Mouse (Mus musculus) hindbrain, embryonic 10.5 days (tissue): ENCODE results near the gene Olfr577. TPM values are rescaled to one million over a fixed set of nuclear protein-coding genes. Genes with fewer than 3 reads are reported as not detected.

Source experiments
- DNase-seq: peaks from one replicate; pipeline ENCODE4 v3.0.0-alpha.2; 2017; ENCODE audit warnings: low spot score
- H3K27ac ChIP-seq: fragments of 300-500 bp; sonication (generic); 2 replicates; pipeline ENCODE4 v1.5.1; 2016; ENCODE audit warnings: mild to moderate bottlenecking, moderate library complexity
- H3K27me3 ChIP-seq: fragments of 300-500 bp; sonication (generic); 2 replicates; pipeline ENCODE4 v1.6.1; 2016; ENCODE audit warnings: mild to moderate bottlenecking; ENCODE audit not compliant: poor library complexity, insufficient read depth, severe bottlenecking
- H3K36me3 ChIP-seq: fragments of 300-500 bp; sonication (generic); 2 replicates; pipeline ENCODE4 v1.6.1; 2016; ENCODE audit warnings: mild to moderate bottlenecking, moderate library complexity
- H3K4me1 ChIP-seq: fragments of 300-500 bp; sonication (generic); replicated peaks from 2 replicates; pipeline ENCODE4 v1.6.1; 2016; ENCODE audit warnings: mild to moderate bottlenecking
- H3K4me3 ChIP-seq: fragments of 300-500 bp; sonication (generic); 2 replicates; pipeline ENCODE4 v1.5.1; 2016; ENCODE audit warnings: mild to moderate bottlenecking, moderate library complexity
- H3K9me3 ChIP-seq: fragments of 300-500 bp; sonication (generic); 2 replicates; pipeline ENCODE4 v1.6.1; 2016; ENCODE audit warnings: mild to moderate bottlenecking, moderate library complexity
- WGBS: fragments of 180-500 bp; shearing (Covaris S2); methylation state at CpG from one replicate; pipeline ENCODE4 v1.1.7; 2016; 5-methylcytosine and 5-hydroxymethylcytosine counted together
- polyA plus RNA-seq: library from polyadenylated mRNA; unstranded; fragments of >200 nt; fragmentation: Nextera tagmentation; extraction: Ambion mirVana; gene quantifications from 2 replicates; pipeline ENCODE4 v1.2.1, GENCODE M21; 2016

Olfr577 gene
- not detected in 2 replicates for polyA plus RNA-seq

DNA sequence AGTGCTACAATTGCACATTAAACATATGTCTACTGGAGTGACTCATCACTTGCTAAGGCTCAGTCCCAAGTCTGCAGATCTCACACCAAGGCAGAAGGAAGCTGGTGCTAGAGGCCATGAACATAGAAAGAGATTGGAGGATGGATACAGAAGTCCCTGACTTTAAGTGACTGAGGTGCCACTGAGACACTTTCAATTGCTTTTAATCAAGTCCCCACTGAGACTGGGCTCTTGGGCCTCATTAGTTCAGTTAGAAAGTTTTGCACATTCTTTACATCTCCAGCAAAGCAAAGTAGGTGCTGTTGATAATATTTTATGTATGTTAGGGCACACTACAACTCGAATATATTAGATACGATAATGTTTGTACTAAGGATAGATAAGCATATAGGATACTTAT is at the start of gene Olfr577:
TSS of gene Olfr577 (minus strand) at position 101 of the 400 bp plus-strand sequence.
- no peaks in the 10 kb centered on the region for H3K9me3 ChIP-seq
- WGBS = 85% methylated on average over 2 of the region's 2 CpGs
- no peak within 1 kb of the TSS for H3K4me3 ChIP-seq
- no peaks in the 10 kb centered on the region for H3K36me3 ChIP-seq
- no peak for DNase-seq
- H3K4me1 ChIP-seq = no peaks in the 10 kb centered on the region
- no peak within 1 kb of the TSS for H3K27ac ChIP-seq
- H3K27me3 ChIP-seq = no peaks in the 10 kb centered on the region

DNA sequence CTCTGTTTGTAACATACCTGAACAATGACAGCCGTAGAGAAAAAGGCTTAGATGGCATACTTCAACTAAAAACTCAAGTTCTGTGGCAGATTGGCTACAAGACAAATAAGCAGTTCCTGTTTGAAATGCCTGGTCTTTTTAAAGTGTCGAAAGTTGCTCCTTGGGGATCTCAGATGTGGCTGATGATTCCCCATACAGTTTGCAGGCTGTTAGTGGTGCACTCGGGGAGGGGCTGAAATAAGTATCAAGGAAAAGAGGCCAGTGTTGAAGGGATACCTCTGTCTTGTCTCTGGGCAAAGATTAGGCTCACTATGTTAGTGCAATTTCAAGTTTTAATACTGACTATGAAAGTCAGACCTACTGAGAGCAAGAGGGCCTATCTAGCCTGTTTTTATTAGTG is 13.5 kb upstream of the Olfr577 start, which contains the start of gene Olfr578:
TSS of gene Olfr578 (minus strand) at position 101 of the 400 bp plus-strand sequence.
- 73% methylated on average over 3 of the region's 3 CpGs for WGBS
- no peak for DNase-seq

DNA sequence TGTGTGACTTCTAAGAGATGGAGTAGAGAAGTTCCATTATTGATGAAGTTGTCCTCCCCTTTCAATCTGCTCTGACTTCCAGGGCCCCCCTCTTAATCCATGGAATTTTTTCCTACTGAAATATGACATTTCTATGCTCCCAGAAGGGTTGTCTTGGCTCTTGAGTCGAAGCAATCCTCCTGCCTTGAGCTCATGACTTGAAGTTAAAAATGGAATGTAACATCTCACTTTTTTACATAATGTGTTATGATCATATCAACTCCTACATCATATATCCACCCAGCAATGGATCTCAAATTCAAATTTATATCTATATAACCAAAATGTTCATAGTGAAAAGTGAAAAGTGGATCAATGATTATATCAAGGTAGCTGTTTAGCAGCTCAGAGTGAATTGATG is 1.3 kb downstream of the Olfr577 start:
- Histone ChIP-seq H3K27ac (no peak overlapping the region), H3K36me3 (no peaks in the 10 kb centered on the region), H3K9me3 (no peaks in the 10 kb centered on the region), H3K4me1 (no peaks in the 10 kb centered on the region), H3K4me3 (no peak overlapping the region), H3K27me3 (no peaks in the 10 kb centered on the region)
- WGBS = 57% methylated on average over 1 of the region's 1 CpGs
- DNase-seq = no peak

More for the DNA sequence above, 13.5 kb upstream of the Olfr577 start, which contains the start of gene Olfr578:
- Histone ChIP-seq H3K4me1 (no peaks in the 10 kb centered on the region), H3K9me3 (no peaks in the 10 kb centered on the region), H3K4me3 (no peak within 1 kb of the TSS), H3K36me3 (no peaks in the 10 kb centered on the region), H3K27ac (no peak within 1 kb of the TSS), H3K27me3 (no peaks in the 10 kb centered on the region)

DNA sequence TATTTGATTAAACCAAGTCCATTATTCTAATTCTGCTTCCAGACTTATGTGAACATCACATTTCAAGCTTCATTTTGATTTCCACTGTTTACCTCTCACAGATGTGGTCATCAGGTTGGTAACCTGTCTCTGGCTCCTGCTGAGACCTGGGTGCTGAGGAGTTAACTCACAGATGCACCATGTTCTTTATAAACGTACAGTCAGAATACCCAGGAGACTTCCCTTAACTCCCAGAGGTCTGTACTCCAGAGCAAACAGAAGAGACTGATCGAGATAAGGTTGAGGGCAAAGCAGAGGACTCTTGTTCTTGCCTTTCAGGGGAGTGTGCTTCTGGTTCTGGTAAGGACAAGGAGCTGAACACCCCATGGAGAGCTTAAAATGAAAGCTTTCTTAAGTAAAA is 13.4 kb downstream of the Olfr577 start, which contains the start of gene Olfr576:
TSS of gene Olfr576 (plus strand) at position 301 of the 400 bp plus-strand sequence.
- H3K27me3 ChIP-seq = no peaks in the 10 kb centered on the region
- WGBS = 49% methylated on average over 2 of the region's 2 CpGs
- no peaks in the 10 kb centered on the region for H3K36me3 ChIP-seq

DNA sequence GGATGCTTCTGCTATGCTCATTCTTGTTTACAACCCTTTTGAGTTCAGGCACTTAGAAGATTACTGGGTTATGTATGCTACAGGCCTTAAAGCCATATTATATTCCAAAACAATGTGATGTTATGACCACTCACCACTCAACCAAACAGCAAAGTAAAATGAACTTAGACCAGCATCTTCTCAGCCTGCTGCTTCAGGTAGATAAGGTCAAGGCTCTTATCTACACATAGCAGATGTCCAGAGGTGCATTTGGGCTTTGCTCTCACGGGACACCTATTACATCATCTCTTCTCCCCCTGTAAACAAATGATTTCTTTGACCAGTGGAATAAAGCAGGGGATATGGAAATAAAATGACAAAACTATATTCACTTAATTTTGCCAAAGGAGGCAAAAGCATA is 17.1 kb downstream of the Olfr577 start, which contains the start of gene Olfr575:
TSS of gene Olfr575 (minus strand) at position 183 of the 400 bp plus-strand sequence.
- Histone ChIP-seq H3K4me3 (no peak within 1 kb of the TSS), H3K9me3 (no peaks in the 10 kb centered on the region), H3K36me3 (no peaks in the 10 kb centered on the region), H3K27ac (no peak within 1 kb of the TSS), H3K4me1 (no peaks in the 10 kb centered on the region), H3K27me3 (no peaks in the 10 kb centered on the region)
- DNase-seq = no peak
- WGBS = 72% methylated on average over 1 of the region's 1 CpGs

More for the DNA sequence above, 13.4 kb downstream of the Olfr577 start, which contains the start of gene Olfr576:
- Histone ChIP-seq H3K27ac (no peak within 1 kb of the TSS), H3K4me1 (no peaks in the 10 kb centered on the region), H3K4me3 (no peak within 1 kb of the TSS), H3K9me3 (no peaks in the 10 kb centered on the region)
- DNase-seq = no peak

DNA sequence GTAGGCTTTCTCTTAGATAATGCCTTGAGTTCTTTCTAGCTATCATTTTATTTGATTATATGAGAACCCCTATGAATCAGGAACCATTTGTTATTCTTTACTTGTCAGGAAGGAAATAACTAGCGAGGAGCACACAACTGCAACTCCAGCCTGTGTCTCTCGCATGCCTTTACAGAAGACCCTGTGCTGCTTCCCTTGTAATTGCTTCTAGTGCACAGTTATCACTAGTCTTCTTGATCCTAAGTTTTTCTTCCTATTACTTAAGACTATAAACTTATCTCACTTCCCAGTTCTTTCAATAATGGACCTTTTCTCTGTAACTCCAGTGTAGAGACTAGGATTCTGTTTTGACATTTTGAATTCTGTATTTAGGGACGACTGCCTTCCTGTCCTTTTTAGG is 17.6 kb downstream of the Olfr577 start:
- no peaks in the 10 kb centered on the region for H3K27me3 ChIP-seq
- WGBS = 84% methylated on average over 3 of the region's 3 CpGs

DNA sequence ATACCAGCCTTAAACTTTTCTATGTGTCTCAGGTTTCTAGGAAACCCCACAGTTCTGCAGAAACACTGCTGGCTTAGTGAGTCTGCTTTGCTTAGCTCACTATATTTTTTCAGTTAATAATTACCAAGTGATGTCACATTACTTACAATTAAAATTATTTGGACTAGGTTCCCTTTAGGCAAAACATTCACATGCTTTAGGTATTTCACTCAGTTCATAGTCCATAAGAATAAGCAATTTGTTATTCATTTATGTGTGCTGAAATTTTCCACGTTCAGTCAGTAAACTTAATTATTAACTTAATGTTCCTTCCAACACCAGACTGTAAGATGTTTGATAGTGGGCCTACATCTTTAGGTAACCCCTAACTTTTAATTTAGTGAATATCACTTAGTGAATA is 25.0 kb downstream of the Olfr577 start:
- no peaks in the 10 kb centered on the region for H3K27me3 ChIP-seq
- no peaks in the 10 kb centered on the region for H3K36me3 ChIP-seq
- H3K4me3 ChIP-seq = no peak overlapping the region
- no peaks in the 10 kb centered on the region for H3K9me3 ChIP-seq
- DNase-seq = no peak
- 90% methylated on average over 1 of the region's 1 CpGs for whole genome bisulfite sequencing
- H3K4me1 ChIP-seq = no peaks in the 10 kb centered on the region
- no peak overlapping the region for H3K27ac ChIP-seq

More for the DNA sequence above, 17.6 kb downstream of the Olfr577 start:
- Histone ChIP-seq H3K27ac (no peak overlapping the region), H3K4me3 (no peak overlapping the region), H3K36me3 (no peaks in the 10 kb centered on the region), H3K4me1 (no peaks in the 10 kb centered on the region), H3K9me3 (no peaks in the 10 kb centered on the region)
- no peak for DNase-seq

DNA sequence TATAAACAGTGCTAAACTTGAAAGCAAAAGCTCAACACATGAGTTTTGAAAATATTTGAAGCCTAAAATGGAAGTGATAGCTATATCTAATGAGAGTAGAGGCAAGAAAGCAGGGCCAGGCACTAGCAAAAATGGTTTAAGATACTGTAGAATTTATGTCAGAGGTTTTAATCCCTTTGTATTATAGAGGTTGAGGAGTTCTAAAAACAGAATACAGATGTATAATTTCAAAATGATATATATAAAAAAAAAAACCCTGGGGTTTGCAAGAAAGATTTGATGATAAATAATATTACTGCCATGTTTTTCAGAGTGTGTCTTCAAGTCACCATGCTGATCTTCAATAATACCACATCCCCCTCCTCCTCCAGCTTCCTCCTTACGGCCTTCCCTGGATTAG is 27.6 kb downstream of the Olfr577 start, which contains the start of gene Olfr574:
TSS of gene Olfr574 (plus strand) at position 301 of the 400 bp plus-strand sequence.
- Histone ChIP-seq H3K4me1 (no peaks in the 10 kb centered on the region), H3K27me3 (no peaks in the 10 kb centered on the region), H3K27ac (no peak within 1 kb of the TSS), H3K4me3 (no peak within 1 kb of the TSS), H3K9me3 (no peaks in the 10 kb centered on the region), H3K36me3 (no peaks in the 10 kb centered on the region)
- DNase-seq = no peak
- 88% methylated on average over 1 of the region's 1 CpGs for WGBS

DNA sequence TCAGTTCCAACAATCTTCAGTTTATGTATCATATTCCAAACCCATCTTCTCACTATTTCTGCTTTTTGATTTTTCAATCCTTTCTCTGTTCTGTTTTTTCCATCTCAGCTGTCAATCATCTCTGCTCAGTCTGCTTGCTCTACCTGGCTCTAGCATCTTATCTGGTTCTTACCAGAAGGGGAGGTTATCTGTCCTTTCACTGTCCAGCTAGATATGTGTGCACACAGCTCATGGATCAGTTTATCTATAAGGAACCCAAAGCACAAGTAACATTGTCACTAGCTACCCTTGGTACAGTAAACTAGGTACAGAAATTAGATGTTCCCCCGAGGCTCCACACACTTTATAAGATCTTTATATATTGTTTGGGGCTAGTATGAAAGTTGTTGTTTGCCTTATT is 32.3 kb downstream of the Olfr577 start:
- no peak for DNase-seq
- 93% methylated on average over 1 of the region's 1 CpGs for WGBS
- H3K27ac ChIP-seq = no peak overlapping the region
- no peaks in the 10 kb centered on the region for H3K9me3 ChIP-seq
- no peaks in the 10 kb centered on the region for H3K4me1 ChIP-seq
- no peaks in the 10 kb centered on the region for H3K36me3 ChIP-seq
- H3K27me3 ChIP-seq = no peaks in the 10 kb centered on the region
- no peak overlapping the region for H3K4me3 ChIP-seq

DNA sequence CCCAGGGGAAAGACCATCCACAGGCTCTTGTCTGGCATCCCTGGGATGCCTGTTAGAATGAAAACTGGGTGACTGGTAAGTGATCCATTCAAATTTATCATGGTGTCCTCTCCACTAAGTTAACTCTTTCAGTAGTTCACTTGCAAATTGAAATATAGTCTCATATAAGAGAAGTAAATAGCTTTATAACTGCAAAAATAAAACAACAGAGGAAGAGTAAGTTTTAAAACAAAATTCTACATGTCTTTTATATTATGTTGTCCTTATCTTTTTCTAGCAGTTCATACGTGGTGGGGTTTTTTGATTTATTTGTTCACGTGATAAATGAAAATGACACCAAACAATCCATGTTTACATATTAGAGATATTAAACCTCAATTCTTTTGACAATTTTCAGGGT is 33.3 kb downstream of the Olfr577 start, which contains the start of gene Olfr573-ps1:
TSS of gene Olfr573-ps1 (minus strand) at position 101 of the 400 bp plus-strand sequence.
- Histone ChIP-seq H3K4me1 (no peaks in the 10 kb centered on the region), H3K27ac (no peak within 1 kb of the TSS), H3K36me3 (no peaks in the 10 kb centered on the region), H3K27me3 (no peaks in the 10 kb centered on the region), H3K9me3 (no peaks in the 10 kb centered on the region), H3K4me3 (no peak within 1 kb of the TSS)
- no peak for DNase-seq
- WGBS = 90% methylated on average over 2 of the region's 2 CpGs

DNA sequence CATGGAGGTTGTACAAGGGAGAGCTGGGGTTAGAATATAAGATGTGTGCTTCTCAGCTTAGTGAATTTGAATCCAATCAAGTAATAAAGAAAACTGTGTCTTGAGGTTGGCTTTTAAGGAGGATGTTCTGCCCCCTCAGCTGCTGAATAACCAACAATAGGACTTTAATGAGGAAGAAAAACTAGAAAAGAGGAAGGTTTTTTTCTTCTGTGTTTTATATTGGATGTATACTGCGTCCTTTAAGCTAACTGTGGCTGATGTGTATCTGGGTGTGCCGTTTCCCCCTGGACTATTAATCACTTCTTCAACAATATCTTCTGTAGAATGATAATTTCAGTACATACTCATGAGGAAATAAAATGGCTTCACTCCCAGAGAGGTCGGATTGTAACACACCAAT is 48.6 kb downstream of the Olfr577 start:
- H3K4me1 ChIP-seq = no peaks in the 10 kb centered on the region
- H3K27me3 ChIP-seq = no peaks in the 10 kb centered on the region
- H3K4me3 ChIP-seq = no peak overlapping the region
- no peaks in the 10 kb centered on the region for H3K36me3 ChIP-seq
- H3K27ac ChIP-seq = no peak overlapping the region
- WGBS = 76% methylated on average over 3 of the region's 3 CpGs
- no peak for DNase-seq
- H3K9me3 ChIP-seq = no peaks in the 10 kb centered on the region

DNA sequence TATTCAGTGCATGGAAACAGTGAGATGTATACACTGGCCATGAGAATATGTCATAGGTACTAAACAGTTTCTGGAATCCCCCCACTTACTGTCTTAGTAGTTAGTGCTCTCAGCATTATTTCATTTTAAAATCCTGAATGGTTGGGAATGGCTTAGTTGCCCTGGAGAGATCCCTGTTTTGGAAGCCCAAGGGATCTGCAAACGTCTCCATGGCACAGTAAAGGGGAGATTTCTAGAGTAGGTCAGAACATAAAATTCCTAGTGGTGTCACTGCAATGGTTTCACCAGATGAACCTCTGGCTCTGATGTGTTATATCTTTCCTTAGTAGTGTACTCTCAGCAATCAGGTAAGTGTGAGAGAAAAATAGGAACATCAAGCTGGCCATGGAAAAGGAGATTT is 51.6 kb downstream of the Olfr577 start, which contains the start of gene Olfr572:
TSS of gene Olfr572 (plus strand) at position 301 of the 400 bp plus-strand sequence.
- no peak within 1 kb of the TSS for H3K4me3 ChIP-seq
- no peak for DNase-seq
- H3K27me3 ChIP-seq = no peaks in the 10 kb centered on the region
- no peaks in the 10 kb centered on the region for H3K36me3 ChIP-seq
- WGBS = 69% methylated on average over 1 of the region's 1 CpGs
- no peaks in the 10 kb centered on the region for H3K9me3 ChIP-seq
- no peak within 1 kb of the TSS for H3K27ac ChIP-seq
- no peaks in the 10 kb centered on the region for H3K4me1 ChIP-seq
